Mouse (Mus musculus): ENCODE results near the gene Olfr1033. TPM values are rescaled to one million over a fixed set of nuclear protein-coding genes. Genes with fewer than 3 reads are reported as not detected.

Olfr1033 gene
- polyA plus RNA-seq, 1 experiment from 2014 or later, result not detected

DNA sequence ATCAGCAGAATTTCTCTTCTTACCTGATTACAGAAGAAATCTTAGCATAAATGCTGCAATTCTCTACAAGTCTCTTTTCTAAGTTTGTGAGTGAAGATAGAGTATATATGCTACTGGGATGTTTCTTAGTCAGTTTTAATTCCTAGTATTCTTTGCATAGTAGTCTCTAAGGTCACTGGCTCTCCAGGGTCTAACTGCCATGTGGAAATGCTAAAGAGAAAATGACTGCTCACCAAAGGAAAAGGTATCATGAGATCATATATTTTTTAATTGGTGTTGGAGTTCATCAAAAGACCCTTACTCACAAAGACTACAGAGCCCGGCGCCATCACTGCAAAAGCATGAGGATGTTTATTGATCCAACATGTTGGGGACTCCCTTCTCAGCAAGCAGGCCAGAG, 66.9 kb downstream of the Olfr1033 start, which contains the start of gene Olfr1037:
Gene Olfr1037, minus strand, starts transcription at position 101 of the 400 bp plus-strand sequence.
- no peak within 1 kb of the TSS for H3K4me2 ChIP-seq
- no peaks in the 10 kb centered on the region for H3K27me3 ChIP-seq
- no peak within 1 kb of the TSS for H3K4me3 ChIP-seq (replicated peaks)
- WGBS, result 88% methylated on average over 2 of the region's 2 CpGs
- H3K27ac ChIP-seq, result no peak within 1 kb of the TSS
- H3K9ac ChIP-seq (replicated peaks), result no peak within 1 kb of the TSS
- no peaks in the 10 kb centered on the region for H3K9me3 ChIP-seq
- H3K4me1 ChIP-seq (replicated peaks), result no peaks in the 10 kb centered on the region
- no peaks in the 10 kb centered on the region for H3K36me3 ChIP-seq
- no peak for ATAC-seq (ENCODE audit: insufficient number of reproducible peaks, insufficient read depth, low FRiP score, low TSS enrichment, low read depth)

Other genes with a start within 250 kb of the Olfr1033 start
- gene Olfr1014, start 247.9 kb upstream of the Olfr1033 start, polyA plus RNA-seq (2016; fragmentation: Nextera tagmentation; extraction: Ambion mirVana), result not detected in 2 replicates
- gene Olfr1015, start 238.6 kb upstream of the Olfr1033 start, polyA plus RNA-seq (2016; fragmentation: Nextera tagmentation; extraction: Ambion mirVana), result not detected in 2 replicates
- not detected in 2 replicates for gene Olfr1016, start 218.1 kb upstream of the Olfr1033 start, polyA plus RNA-seq (2016; fragmentation: Nextera tagmentation; extraction: Ambion mirVana)
- not detected in 2 replicates for gene Olfr1018, start 202.2 kb upstream of the Olfr1033 start, polyA plus RNA-seq (2016; fragmentation: Nextera tagmentation; extraction: Ambion mirVana)
- not detected in 2 replicates for gene Olfr1019, start 175.2 kb upstream of the Olfr1033 start, polyA plus RNA-seq (2016; fragmentation: Nextera tagmentation; extraction: Ambion mirVana)
- not detected in 2 replicates for gene Olfr1020, start 173.6 kb upstream of the Olfr1033 start, polyA plus RNA-seq (2016; fragmentation: Nextera tagmentation; extraction: Ambion mirVana)
- not detected in 2 replicates for gene Olfr1022, start 152.0 kb upstream of the Olfr1033 start, polyA plus RNA-seq (2016; fragmentation: Nextera tagmentation; extraction: Ambion mirVana)
- not detected in 2 replicates for gene Olfr1023, start 135.0 kb upstream of the Olfr1033 start, polyA plus RNA-seq (2016; fragmentation: Nextera tagmentation; extraction: Ambion mirVana)
- gene Olfr1024, start 115.6 kb upstream of the Olfr1033 start, polyA plus RNA-seq (2016; fragmentation: Nextera tagmentation; extraction: Ambion mirVana), result not detected in 2 replicates
- gene Olfr1025-ps1, start 105.4 kb upstream of the Olfr1033 start, polyA plus RNA-seq (2016; fragmentation: Nextera tagmentation; extraction: Ambion mirVana), result not detected in 2 replicates
- gene Olfr1026, start 99.1 kb upstream of the Olfr1033 start, polyA plus RNA-seq (2016; fragmentation: Nextera tagmentation; extraction: Ambion mirVana), result not detected in 2 replicates
- not detected in 2 replicates for gene Olfr1028, start 70.2 kb upstream of the Olfr1033 start, polyA plus RNA-seq (2016; fragmentation: Nextera tagmentation; extraction: Ambion mirVana)
- gene Olfr1029, start 46.7 kb upstream of the Olfr1033 start, polyA plus RNA-seq (2016; fragmentation: Nextera tagmentation; extraction: Ambion mirVana), result not detected in 2 replicates
- not detected in 2 replicates for gene Olfr1030, start 41.4 kb upstream of the Olfr1033 start, polyA plus RNA-seq (2016; fragmentation: Nextera tagmentation; extraction: Ambion mirVana)
- not detected in 2 replicates for gene Olfr1031, start 30.3 kb upstream of the Olfr1033 start, polyA plus RNA-seq (2016; fragmentation: Nextera tagmentation; extraction: Ambion mirVana)
- not detected in 2 replicates for gene Olfr1032, start 15.1 kb upstream of the Olfr1033 start, polyA plus RNA-seq (2016; fragmentation: Nextera tagmentation; extraction: Ambion mirVana)
- 0.04 TPM in 1 of 2 replicates, not detected in the other for gene Olfr1034, start 25.2 kb downstream of the Olfr1033 start, polyA plus RNA-seq (2016; fragmentation: Nextera tagmentation; extraction: Ambion mirVana)
- gene Olfr1036, start 53.4 kb downstream of the Olfr1033 start, polyA plus RNA-seq (2016; fragmentation: Nextera tagmentation; extraction: Ambion mirVana), result not detected in 2 replicates
- not detected in 2 replicates for gene Olfr1037, start 66.8 kb downstream of the Olfr1033 start, polyA plus RNA-seq (2016; fragmentation: Nextera tagmentation; extraction: Ambion mirVana)
- gene Olfr1039, start 115.3 kb downstream of the Olfr1033 start, polyA plus RNA-seq (2016; fragmentation: Nextera tagmentation; extraction: Ambion mirVana), result not detected in 2 replicates
- not detected in 2 replicates for gene Olfr1040, start 126.1 kb downstream of the Olfr1033 start, polyA plus RNA-seq (2016; fragmentation: Nextera tagmentation; extraction: Ambion mirVana)
- not detected in 2 replicates for gene Olfr1042, start 141.2 kb downstream of the Olfr1033 start, polyA plus RNA-seq (2016; fragmentation: Nextera tagmentation; extraction: Ambion mirVana)
- not detected in 2 replicates for gene Olfr1043, start 146.9 kb downstream of the Olfr1033 start, polyA plus RNA-seq (2016; fragmentation: Nextera tagmentation; extraction: Ambion mirVana)
- not detected in 2 replicates for gene Olfr1044, start 157.2 kb downstream of the Olfr1033 start, polyA plus RNA-seq (2016; fragmentation: Nextera tagmentation; extraction: Ambion mirVana)
- gene Olfr52, start 165.1 kb downstream of the Olfr1033 start, polyA plus RNA-seq (2016; fragmentation: Nextera tagmentation; extraction: Ambion mirVana), result not detected in 2 replicates
- not detected in 2 replicates for gene Olfr1045, start 182.4 kb downstream of the Olfr1033 start, polyA plus RNA-seq (2016; fragmentation: Nextera tagmentation; extraction: Ambion mirVana)
- gene Olfr1046, start 198.7 kb downstream of the Olfr1033 start, polyA plus RNA-seq (2016; fragmentation: Nextera tagmentation; extraction: Ambion mirVana), result not detected in 2 replicates
- not detected in 2 replicates for gene Olfr1047, start 210.8 kb downstream of the Olfr1033 start, polyA plus RNA-seq (2016; fragmentation: Nextera tagmentation; extraction: Ambion mirVana)
- gene Olfr1048, start 219.7 kb downstream of the Olfr1033 start, polyA plus RNA-seq (2016; fragmentation: Nextera tagmentation; extraction: Ambion mirVana), result not detected in 2 replicates
- gene Olfr1049, start 237.7 kb downstream of the Olfr1033 start, polyA plus RNA-seq (2016; fragmentation: Nextera tagmentation; extraction: Ambion mirVana), result not detected in 2 replicates

Data from limb, embryonic 12.5 days (tissue).